Mouse (Mus musculus): ENCODE measurements around the gene Hoxb5.

- TF ChIP-seq POLR2A (IDR thresholded peaks at IDR 0.05; ENCODE audit: insufficient read length, low read depth) (no peak), MYOG (IDR thresholded peaks at IDR 0.05; ENCODE audit: control insufficient read depth in 1 of 3, insufficient read depth in 1 of 3, insufficient read length in 2 of 3, low read depth in 2 of 3) (no peak), MYOD1 (IDR thresholded peaks at IDR 0.05; ENCODE audit: control insufficient read depth in 1 of 3, insufficient read length in 2 of 3, low read depth in 2 of 3) (no peak), USF1 (IDR thresholded peaks at IDR 0.05; ENCODE audit: low read depth) (no peak), TCF12 (IDR thresholded peaks at IDR 0.05; ENCODE audit: insufficient read depth, poor library complexity, severe bottlenecking) (no peak), POLR2AphosphoS2 (IDR thresholded peaks at IDR 0.05; ENCODE audit: insufficient read length, low read depth) (no peak), SRF (IDR thresholded peaks at IDR 0.05; ENCODE audit: control insufficient read depth, insufficient read length, low read depth) (no peak), CEBPB (IDR thresholded peaks at IDR 0.05; ENCODE audit: insufficient read depth, poor library complexity, severe bottlenecking) (no peak), E2F4 (IDR thresholded peaks at IDR 0.05; ENCODE audit: insufficient read depth) (no peak), MAX (IDR thresholded peaks at IDR 0.05; ENCODE audit: low read depth) (no peak), REST (IDR thresholded peaks at IDR 0.05; ENCODE audit: insufficient read depth, insufficient read length) (no peak)
These were observed 44.6 kb downstream of the Hoxb5 start for GRCm38 (mm10) chr11:96347717-96348116.

Measured in myocyte (in vitro differentiated cells).